Mouse (Mus musculus): ENCODE data around the gene Alpk3.

Alpk3 gene

DNA sequence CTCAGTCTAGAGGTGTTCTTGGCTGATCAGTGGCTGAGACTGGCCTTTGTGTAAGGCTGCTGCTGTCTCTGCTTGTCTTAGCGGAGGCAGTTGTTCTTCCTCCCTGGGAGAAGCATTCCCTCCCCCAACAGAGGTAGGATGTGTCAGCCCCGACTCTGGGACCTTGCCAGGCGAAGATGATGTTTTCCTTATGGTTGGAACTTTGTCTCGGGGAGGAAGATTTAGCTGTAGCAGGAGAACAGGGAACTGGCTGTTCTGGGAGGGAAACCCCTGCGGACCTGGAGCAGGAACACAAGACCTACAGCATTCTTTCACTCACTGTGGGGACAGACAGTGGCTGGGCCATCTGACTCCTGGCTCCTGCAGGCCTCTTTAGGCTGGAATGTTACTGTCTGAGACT is 15.1 kb downstream of the Alpk3 start:
- in situ Hi-C loops (cut with MboI, MseI) = loop anchor here in 1 of 2 experiments (25.0 kb wide), 1 partner anchor 185 kb away; no protein-coding TSS in a partner anchor

DNA sequence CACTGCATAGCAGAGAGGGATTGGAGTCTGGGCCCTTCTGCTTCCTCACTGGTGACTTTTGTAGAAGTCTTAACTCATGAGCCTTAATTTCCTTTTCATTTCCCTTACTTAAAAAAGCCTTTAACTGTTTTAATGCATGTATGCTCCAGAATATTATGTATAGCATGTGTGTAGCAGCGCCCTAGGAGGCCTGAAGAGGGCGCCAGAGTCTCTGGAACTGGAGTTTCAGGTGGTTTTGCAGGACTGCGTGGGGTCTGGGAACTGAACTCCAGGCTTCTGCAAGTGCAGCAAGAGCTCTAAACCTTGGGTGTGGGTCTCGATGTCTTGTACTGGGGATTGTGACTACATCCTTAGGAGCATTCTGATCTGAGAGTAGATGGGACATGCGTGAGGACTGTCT is 15.9 kb downstream of the Alpk3 start:
- in situ Hi-C loops (cut with MboI, MseI) = loop anchor here in 1 of 2 experiments (25.0 kb wide), 1 partner anchor 186 kb away; no protein-coding TSS in a partner anchor

DNA sequence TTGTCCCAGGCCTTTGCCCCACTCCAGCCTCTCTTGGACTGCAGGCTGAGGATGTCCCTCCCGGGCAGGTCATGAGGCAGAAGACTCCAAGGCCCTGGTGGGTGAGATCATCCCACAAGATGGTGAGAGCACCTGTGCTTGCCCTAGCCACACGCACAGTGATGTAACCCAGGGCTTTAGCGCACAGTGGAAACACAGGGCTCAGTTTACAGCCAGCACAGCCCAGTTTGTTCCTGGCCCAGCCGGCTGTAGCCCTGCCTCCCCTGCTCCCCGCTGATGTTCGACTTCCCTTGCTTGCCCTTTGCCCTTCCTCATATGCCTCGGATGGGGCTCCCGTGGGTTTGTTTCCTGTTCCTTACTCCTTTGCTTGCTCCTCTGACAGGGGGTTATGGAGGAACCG is 17.1 kb downstream of the Alpk3 start:
- in situ Hi-C loops (cut with MboI, MseI) = loop anchor here in 1 of 2 experiments (25.0 kb wide), 1 partner anchor 187 kb away; no protein-coding TSS in a partner anchor

DNA sequence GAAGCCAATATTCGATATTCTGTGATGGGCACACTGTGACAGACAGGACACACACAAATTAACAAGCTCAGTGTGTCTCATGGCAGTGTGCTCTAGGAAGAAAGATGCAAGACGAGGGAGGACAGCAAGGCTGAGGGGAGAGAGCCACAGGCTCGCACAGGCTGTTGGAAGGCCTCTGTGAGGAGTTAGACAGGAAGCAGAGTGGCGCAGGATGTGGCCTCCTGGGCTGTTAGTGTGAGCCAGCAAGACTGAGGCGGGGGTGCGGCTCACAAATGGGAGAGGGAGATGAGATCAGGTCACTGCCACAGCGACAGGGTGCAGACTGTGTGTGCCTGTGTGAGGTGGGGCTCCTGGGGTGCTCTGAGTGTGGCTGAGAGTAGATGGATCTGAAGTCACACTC is 17.9 kb downstream of the Alpk3 start:
- in situ Hi-C loops (cut with MboI, MseI) = no loop called here

DNA sequence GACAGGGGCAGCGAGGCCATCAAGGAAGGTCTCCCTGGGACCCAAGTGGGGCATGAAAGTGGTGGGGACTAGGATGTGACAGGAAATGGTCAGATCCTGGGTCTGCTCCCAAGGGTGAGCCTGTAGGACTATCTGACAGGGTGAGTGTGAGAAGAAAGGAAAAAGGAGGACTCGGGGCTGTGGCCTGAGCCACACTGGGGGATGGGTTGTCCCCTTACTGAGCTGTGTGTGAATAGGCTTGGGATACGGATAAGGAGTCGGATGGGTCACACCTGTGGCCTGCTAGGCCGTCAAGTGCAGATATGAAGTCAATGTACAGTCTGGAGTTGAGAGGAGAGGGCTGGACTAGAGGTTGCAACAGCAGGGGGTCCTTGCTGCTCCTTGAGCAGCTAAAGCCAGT is 18.3 kb downstream of the Alpk3 start:
- in situ Hi-C loops (cut with MboI, MseI) = no loop called here

DNA sequence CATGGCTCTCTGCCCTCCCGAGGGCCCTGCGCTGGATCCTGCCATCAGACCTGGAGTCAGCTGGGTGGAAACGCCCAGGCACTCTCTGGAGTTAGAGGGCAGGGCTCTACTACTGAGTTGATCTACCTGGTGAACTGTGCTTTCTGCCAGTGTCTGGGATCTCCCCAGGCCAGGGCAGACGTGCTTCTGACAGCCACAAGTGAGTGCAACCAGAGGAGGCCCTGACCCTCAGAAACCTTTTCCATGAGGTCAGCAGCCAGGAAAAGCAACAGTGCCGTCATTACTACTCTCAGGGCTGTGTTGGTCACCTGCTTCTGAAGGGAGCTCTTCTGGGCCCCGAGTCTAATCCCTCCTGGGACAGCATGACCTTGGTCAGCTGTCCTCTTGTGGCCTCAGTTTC is 19.6 kb downstream of the Alpk3 start:
- in situ Hi-C loops (cut with MboI, MseI) = no loop called here

DNA sequence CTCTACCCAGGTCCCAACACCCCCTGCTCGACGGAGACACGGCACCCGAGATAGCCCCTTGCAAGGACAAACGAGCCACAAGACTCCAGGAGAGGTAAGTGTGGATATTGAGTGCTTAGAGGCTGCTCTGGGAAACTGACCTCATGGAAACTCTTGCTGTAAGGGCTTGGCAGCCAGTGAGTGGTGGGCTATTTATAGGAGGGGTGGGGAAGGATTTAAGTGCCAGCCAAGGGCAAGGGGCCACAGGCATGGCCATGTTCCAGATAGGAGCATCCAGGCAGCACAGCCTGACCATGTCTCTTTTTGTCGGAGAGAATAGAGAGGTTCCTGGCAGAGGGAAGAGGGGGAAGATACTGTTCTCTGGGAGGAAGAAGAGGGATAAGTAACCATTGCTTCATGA is 21.3 kb downstream of the Alpk3 start:
- in situ Hi-C loops (cut with MboI, MseI) = no loop called here

DNA sequence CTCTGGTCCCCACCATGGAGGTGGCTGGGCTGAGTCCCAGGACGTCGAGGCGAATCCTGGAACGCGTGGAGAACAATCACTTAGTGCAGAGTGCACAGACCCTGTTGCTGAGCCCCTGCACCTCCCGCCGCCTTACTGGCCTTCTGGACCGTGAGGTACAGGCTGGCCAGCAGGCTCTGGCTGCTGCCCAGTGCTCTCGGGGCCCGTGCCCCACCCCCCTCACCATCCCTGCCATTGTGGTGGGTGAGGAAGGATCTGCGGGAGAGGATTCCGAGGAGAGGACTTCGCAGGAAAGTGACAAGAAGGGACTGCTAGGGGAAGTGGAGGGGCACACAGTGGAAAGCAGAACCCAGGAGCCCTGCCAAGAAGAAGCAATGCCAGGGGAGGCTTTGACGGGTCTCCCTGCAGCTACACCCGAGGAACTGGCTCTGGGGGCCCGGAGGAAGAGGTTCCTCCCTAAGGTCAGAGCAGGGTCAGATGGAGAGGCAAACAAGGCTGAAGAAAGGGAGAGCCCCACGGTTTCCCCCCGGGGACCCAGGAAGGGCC is 36.1 kb downstream of the Alpk3 start:
- in situ Hi-C loops (cut with MboI, MseI) = no loop called here

DNA sequence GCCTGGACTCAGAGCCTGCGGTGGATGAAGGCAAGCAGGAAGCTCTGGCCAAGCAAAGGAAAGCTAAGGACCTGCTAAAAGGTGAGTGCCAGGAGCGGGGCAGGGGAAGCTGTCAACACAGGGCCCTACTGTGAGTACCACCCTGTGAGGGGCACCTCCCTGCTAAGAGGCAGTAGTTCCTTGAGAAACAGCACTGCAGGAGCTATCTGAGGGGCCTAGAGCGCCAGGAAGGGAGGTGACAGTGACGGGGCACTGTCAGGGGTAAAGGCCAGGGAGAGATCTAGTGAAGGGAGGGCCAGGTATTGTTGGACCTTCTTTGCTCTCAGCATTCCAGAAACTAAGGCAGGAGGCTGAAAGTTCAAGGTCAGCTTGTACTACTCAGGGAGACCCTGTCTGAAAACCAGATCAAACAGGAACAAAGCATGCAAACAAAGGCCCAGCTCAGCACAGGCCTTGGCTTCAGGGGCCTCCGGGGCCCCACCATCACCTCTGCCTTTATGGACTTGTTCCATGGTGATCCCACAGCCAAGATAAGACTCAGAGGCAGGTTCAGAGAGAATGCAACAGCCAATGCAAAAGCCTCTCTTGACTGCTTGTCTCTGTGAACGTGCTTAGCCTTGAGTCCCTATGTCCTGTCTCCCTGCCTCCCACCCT is 36.8 kb downstream of the Alpk3 start:
- in situ Hi-C loops (cut with MboI, MseI) = no loop called here

DNA sequence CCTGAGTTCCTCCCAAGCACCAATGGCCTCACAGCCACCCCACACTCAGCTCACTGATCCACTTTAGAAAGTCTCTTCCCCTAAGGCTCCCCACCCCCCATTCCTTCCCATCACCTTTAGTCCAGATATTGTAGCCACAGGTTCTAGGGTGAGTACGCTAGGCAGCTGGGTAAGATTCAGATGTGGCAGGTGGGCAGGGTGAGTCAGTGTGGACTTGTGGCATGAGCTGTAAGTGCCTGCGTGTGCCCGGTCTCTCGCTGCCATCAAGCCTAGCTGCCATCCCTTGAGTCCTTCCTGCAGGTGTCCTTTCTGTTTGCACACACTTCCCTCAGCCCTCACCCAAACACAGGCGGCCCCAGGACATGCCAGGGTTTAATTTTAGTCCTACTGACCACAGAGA is 42.9 kb downstream of the Alpk3 start:
- in situ Hi-C loops (cut with MboI, MseI) = no loop called here

DNA sequence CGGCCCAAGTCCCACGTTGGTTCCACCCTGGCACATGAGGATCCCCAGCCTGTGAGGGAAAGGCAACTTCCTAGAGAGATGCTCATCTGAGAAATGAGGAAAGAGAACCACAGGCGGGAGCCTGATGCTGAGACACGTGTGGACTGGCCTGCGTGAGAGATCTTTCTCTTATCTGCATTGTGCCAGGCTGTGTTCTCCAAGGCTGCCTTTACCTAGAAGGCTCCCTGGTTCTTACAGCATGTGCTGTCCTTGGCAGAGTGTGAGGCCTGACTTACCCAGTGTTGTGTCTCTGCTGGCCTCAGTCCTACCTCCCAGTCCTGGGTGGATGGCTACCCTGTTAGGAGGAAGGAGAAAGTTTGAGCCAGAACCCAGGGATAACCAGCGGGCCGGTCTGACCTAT is 45.5 kb downstream of the Alpk3 start:
- in situ Hi-C loops (cut with MboI, MseI) = no loop called here

DNA sequence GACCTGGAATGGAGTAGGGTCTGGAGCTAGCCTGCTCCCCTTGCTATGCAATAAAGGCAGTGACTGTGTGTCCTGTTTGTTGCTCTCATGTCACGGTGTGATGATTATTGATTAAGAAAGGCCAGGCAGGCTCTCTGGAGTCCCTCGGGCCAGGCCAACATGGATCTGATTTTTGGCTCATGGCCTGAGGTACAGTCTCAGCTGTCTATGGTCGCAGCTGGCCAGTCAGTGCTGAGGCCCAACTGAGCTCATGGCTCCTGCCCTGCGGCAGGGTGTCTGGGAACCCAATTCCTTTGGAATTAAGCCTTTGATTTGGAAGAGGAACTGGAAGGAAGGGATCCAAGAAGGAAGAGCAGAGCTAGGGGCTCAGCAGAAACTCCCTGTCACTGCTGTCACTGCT is 48.1 kb downstream of the Alpk3 start:
- in situ Hi-C loops (cut with MboI, MseI) = no loop called here

DNA sequence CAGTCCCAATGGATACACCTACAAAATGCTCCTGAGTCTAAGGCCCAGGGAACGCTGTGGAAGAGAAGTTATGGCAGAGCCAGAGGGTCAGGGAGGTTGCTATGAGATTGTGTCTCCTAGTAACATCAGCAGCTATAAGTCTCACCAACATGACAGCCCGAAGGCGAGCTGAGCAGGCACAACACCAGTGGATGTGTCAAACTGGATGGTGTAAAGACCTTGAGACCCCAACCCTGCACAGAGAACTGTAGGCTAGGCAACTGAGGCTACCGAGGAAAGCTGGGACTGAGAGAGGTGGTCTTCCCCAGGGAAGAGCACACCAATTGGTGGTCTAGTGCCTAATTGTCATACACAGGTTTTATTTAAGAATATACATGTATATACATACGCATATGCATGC is 50.8 kb downstream of the Alpk3 start:
- in situ Hi-C loops (cut with MboI, MseI) = no loop called here

DNA sequence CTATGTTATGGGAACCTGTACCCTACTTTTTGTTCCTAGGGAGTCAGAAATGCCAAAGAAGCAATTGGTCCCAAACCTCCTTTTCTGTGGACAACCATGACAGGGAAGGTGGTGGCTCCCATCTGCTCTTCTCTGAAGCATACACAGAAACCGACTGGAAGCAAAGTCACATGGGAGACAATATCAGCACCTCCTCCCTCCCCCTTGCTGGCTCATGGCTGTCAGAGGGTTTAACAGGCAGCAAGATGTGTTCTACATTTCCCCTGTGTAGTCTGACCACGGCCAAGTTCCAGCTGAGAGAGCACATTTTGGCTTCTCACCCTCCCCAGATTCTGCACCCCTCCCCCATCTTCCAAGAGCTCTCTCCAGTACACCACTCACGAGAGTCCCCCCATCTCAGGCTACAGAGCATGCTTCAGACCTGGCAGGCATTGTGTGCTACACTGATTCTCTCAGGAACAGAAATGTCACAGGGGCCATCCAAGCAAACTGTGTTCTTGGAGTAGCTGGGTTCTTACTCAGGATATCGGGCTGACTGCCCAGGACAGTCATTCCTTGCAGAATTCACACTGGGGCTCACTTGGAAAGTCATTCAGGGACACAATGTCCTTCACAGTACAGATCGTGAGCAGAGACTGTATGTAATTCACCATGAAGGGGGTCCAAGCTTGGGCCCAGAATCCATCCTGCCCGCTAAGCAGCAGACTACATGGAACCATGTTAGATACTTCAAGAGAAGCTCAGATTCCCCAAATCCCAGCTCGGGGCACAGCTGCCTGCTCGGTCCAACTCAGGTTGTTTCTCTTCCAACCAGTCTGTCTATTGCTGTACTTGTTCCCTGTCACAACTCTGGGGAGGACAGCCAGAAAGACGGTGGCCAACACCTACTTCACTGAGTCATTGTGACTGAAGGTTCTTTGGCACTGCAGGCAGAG is 52.6 kb downstream of the Alpk3 start:
- in situ Hi-C loops (cut with MboI, MseI) = no loop called here

DNA sequence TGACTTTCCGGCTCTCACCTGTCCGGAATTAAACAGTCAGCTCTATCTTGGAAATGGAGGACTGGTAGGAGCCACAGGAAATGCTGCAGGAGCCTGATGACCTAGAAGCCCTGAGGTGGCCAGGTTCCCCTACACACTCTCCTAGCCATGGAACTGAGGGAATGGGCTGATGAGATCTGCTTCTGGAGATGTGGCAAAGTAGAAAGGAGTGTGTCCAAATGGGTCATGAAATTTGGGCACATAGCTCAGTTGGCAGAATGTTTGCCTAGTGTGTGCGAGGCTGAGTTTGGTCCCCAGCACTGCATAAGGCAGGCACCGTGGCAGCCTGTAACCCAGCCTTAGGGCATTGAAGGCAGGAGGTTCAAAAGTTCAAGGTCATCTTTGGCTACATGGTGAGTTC is 53.4 kb downstream of the Alpk3 start:
- in situ Hi-C loops (cut with MboI, MseI) = no loop called here

DNA sequence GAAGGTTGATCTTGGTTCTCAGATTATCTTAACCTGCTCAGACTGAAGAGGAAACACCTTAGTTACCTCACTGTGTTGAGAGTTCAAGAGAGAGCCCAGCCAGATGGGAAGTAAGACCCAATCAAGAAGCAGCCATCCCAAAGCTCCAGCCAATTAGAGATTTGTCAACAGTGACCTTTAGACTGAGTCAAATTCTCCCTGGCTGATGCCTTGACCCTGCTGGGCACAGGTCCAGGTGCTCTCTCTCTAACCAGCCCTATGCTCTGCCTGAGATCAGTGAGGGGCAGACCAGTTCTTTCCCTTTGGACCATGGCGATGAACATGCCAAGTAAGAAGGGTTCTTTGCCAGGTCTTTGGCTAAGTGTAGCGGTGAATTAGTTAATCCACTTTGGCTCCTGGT is 54.3 kb downstream of the Alpk3 start:
- in situ Hi-C loops (cut with MboI, MseI) = no loop called here

DNA sequence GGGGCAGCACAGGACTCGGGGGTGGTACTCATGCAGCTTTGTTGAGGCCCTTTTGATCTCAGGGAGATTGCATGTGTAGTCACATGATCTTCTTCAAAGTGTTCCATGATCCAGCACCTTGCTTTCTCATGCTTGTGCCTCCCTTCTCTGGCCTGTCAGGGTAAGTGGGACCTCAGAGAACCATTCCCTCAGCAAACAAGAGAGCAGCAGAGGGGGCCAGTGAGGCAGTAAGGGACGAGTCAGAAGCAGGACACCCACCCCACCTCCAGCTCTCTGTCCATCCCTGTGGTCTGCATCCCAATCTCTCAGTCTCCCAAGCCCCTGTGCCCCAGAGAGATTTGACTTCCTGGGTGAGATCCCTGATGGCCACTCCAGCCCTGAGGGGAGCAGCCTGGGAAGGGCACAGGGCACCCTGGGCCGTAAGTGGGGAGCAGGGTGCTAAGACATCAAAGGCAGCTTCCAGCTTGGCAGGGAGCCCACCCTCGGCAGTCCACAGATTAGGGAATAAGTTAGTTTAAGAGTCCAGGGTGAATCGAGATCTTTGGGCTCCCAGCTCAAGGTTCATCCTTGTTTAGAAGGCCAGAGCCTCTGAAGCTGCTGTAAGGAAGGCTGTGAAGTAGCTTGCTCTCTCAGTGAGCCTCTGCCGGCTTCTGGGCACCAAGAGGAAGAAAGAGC is 55.4 kb downstream of the Alpk3 start:
- in situ Hi-C loops (cut with MboI, MseI) = no loop called here

DNA sequence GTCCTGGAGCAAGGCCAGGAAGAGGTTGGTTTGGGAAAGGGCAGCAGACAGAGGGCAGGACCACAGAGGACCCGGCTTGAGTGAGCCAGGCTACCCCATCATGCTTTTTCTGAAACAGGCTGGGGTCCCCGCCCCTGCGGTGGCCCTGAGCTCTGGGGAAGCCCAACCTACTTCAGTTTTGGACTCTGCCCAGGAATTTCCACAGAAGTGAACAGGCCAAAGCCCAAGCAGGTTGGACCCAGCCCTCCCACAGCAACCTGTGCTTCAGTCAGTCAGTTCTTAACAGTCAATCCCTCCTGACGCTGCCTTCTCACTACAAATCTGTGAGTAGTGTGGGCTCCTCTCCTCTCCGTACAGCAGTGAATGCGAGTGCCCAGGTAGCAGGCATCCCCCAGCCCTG is 57.2 kb downstream of the Alpk3 start, which contains the start of gene Slc28a1:
TSS of gene Slc28a1 (plus strand) at position 245 of the 400 bp plus-strand sequence.
- in situ Hi-C loops (cut with MboI, MseI) = no loop called here

DNA sequence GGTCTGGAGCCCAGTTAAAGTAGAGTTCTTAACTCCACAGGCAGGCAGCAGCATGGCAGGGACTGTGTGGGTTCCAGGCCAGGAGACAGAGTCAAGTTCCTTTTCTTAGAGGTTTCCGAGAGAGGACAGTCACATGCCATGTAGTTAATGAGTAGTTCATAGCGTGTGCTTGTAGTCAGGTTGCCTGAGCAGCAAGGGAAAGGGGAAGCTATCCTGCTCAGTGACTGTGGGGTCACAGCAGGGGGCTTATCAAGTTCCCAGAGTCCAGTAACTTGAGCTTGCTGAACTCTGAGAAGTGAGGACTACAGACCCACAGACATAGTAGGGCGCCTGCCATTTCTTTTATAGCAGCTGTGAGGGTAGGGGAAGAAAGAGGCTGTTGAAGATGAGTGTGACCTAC is 63.7 kb downstream of the Alpk3 start:
- in situ Hi-C loops (cut with MboI, MseI) = no loop called here

DNA sequence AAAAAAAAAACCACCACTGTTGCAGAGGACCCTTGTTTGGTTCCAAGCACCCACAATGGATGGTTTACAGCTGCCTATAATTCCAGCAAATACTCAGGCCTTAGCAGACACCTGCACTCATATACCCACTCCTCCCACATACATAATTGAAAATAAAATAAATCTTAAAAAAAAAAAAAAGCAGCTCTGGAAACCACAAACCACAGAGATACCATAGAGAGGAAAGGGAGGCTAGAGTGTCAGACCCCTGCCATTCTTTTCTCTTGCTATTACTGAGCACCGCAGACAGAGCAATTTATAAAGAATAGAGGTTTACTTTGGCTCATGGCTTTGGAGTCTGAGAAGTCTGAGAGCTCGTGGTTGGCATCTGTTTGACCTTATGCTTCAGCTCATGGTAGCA is 65.4 kb downstream of the Alpk3 start:
- in situ Hi-C loops (cut with MboI, MseI) = no loop called here

DNA sequence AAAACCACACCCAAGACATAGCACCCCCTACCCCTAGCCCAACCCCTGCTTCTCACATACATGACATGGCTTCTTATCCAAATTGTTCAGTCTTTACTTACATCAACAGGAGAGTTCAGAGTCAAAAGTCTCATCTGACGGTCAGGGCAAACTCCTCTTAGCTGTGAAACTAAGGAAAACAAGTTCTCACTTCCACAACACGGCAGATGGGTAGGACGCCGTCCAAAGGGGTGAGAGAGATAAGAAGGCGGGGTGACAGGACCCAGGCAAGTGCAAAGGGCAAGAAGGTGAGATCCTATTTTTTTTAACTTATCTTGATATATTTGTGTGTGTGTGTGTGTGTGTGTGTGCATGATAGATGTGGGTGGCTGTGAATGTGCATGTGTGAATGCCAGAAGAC is 66.2 kb downstream of the Alpk3 start:
- in situ Hi-C loops (cut with MboI, MseI) = no loop called here

DNA sequence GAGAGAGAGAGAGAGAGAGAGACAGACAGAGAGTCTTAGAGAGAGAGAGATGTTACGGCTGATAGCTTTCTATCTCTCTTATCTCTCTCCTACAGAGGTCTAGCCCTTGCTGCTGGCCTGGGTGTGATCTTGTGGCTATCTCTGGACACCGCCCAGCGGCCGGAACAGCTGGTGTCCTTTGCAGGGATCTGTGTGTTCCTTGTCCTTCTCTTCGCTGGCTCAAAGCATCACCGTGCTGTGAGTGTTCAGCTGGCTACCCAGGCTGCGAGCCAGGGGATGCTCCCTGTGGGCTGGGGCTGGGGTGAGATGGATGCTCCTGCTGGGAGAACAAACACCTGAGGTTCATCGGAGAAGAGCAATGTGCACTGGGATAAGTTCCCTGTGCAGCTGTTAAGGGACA is 67.4 kb downstream of the Alpk3 start:
- in situ Hi-C loops (cut with MboI, MseI) = no loop called here

Data from T-helper 17 cell (primary cell).